Mouse (Mus musculus): ENCODE measurements around the gene Col1a2. TPM values are rescaled to one million over a fixed set of nuclear protein-coding genes. Genes with fewer than 3 reads are reported as not detected.

Gene Col1a2
- total RNA-seq, 2 experiments from 2014 or later: 10.7 to 19.2 TPM

- no peak for DNase-seq
Observed at GRCm38 (mm10) chr6:4590089-4590488, 85.5 kb downstream of the Col1a2 start.

Other genes with a start within 250 kb of the Col1a2 start
- gene Casd1, start 96.0 kb downstream of the Col1a2 start, total RNA-seq (2021): 10 to 100 TPM; 48.5 to 52.8 TPM
- 10 to 100 TPM; 36.4 to 37.5 TPM for gene Sgce, start 242.4 kb downstream of the Col1a2 start, total RNA-seq (2021)
- 1 to 10 TPM; 7.4 to 9.4 TPM for gene Peg10, start 242.5 kb downstream of the Col1a2 start, total RNA-seq (2021)

Measured in layer of hippocampus, postnatal 36 days (tissue).